9 mouse cellular contexts compared by ENCODE assay signal in genomic region chr7:30859635-30860402, GRCm38 (mm10). TPM values are rescaled to one million over a fixed set of nuclear protein-coding genes. Genes with fewer than 3 reads are reported as not detected.
DNase-seq lines count a peak whose midpoint lies in the region; ATAC-seq and TF ChIP-seq lines count a peak whose summit lies in the region.
"Had no signal": no experiment of that assay in that cellular context is flagged by ENCODE, and none has a peak within 500 bp of the region (broad histone marks: within the 10 kb centered on the region; RNA-seq: fewer than 3 reads in every experiment).

No protein-coding gene starts in this region.

- no peaks in the 10 kb centered on the region for H3K4me1 ChIP-seq in lung, embryonic 14.5 days (ENCODE audit: insufficient read depth)
- no peaks in the 10 kb centered on the region for H3K4me1 ChIP-seq in olfactory bulb, adult 2 months (ENCODE audit: control insufficient read depth, insufficient read depth, low read length)

- no peaks in the 10 kb centered on the region for H3K36me3 ChIP-seq in lung, embryonic 14.5 days (ENCODE audit: insufficient read depth)

- TF ChIP-seq POLR2A in olfactory bulb, adult 2 months (IDR thresholded peaks at IDR 0.05; ENCODE audit: insufficient read depth, low read depth, low read length) = no peak

- ATAC-seq in CD4-positive, CD25-positive, alpha-beta regulatory T cell, adult 4 months = peak; percentile 39
- peak; percentile 52; the same call in 1 of the 2 replicates for ATAC-seq in lung, embryonic 14.5 days (ENCODE audit: insufficient read depth)

- intact Hi-C loops in heart, postnatal 14 days (cut with DNase I) = loop anchor here (2.0 to 10.0 kb wide), 3 partner anchors 125 to 271 kb away; partner anchors contain the start of gene Kmt2b

- peak; percentile 86 for TF ChIP-seq CTCF in lung, embryonic 14.5 days (IDR thresholded peaks at IDR 0.05; ENCODE audit: low read depth)
- TF ChIP-seq CTCF in olfactory bulb, adult 2 months (IDR thresholded peaks at IDR 0.05; ENCODE audit: insufficient read depth, low read depth, low read length) = peak; percentile 15; the same call in 1 of the 2 replicates

- H3K4me2 ChIP-seq in lung, embryonic 14.5 days = peak overlapping the region; percentile 51

- no peak overlapping the region for H3K27ac ChIP-seq in lung, embryonic 14.5 days (ENCODE audit: low read depth)
- no peak overlapping the region for H3K27ac ChIP-seq in olfactory bulb, adult 2 months (ENCODE audit: insufficient read depth, low read depth, low read length)
- H3K27ac ChIP-seq: macrophage had no signal

- H3K9me3 ChIP-seq in lung, embryonic 14.5 days (ENCODE audit: low read depth, low read length) = no peaks in the 10 kb centered on the region

- peak; percentile 58 for DNase-seq in WW6 (ENCODE audit: low read depth, low spot score)
- peak; percentile 74 for DNase-seq in embryo, embryonic 9.5 days (ENCODE audit: extremely low spot score)
- peak; percentile 26 to 59 for DNase-seq in heart, postnatal 14 days
- DNase-seq in layer of hippocampus, adult 8-10 months (ENCODE audit: low spot score in 2 of 2) = peak; percentile 14 to 58
- peak; percentile 82 for DNase-seq in lung, embryonic 14.5 days
- peak; percentile 52 for DNase-seq in yolk sac, embryonic 10.5 days (ENCODE audit: low spot score)

- 7% methylated on average over 16 of the region's 16 CpGs for WGBS in lung, embryonic 14.5 days
- 8% methylated on average over 15 of the region's 16 CpGs for WGBS in olfactory bulb, adult 2 months

- no peak overlapping the region for H3K9ac ChIP-seq in lung, embryonic 14.5 days

- no peak overlapping the region for H3K4me3 ChIP-seq in lung, embryonic 14.5 days (ENCODE audit: low read depth, low read length)
- H3K4me3 ChIP-seq in olfactory bulb, adult 2 months (ENCODE audit: insufficient read depth, low read depth, low read length) = peak overlapping the region; percentile 13; the same call in 1 of the 2 replicates

- H3K27me3 ChIP-seq in lung, embryonic 14.5 days (ENCODE audit: insufficient read depth, low read length) = no peaks in the 10 kb centered on the region

RNA-seq across cellular contexts. Expression of gene Ffar1, which starts 1.5 kb away (rescaled TPM):
- under 1 TPM in 1 of 2 experiments, not detected in 1; 0.14 TPM for polyA plus RNA-seq in CD4-positive, CD25-positive, alpha-beta regulatory T cell, adult 4 months (2017; shearing (Covaris generic))
- not detected for total RNA-seq in heart, postnatal 14 days (2021)
- not detected for total RNA-seq in layer of hippocampus, adult 8-10 months (2022)
- polyA plus RNA-seq in lung, embryonic 14.5 days (2014; fragmentation: Nextera tagmentation; extraction: Ambion mirVana) = not detected in 2 replicates
- polyA plus RNA-seq in olfactory bulb, adult 2 months (2012; ENCODE audit: insufficient read depth, insufficient read length, low replicate concordance, missing spikeins) = not detected in 2 replicates
- polyA plus RNA-seq: macrophage had no signal

RNA-seq across cellular contexts. Expression of gene Ffar3, which starts 3.8 kb away (rescaled TPM):
- polyA plus RNA-seq in CD4-positive, CD25-positive, alpha-beta regulatory T cell, adult 4 months (2017; shearing (Covaris generic)) = not detected
- total RNA-seq in heart, postnatal 14 days (2021) = not detected
- total RNA-seq in layer of hippocampus, adult 8-10 months (2022) = not detected
- polyA plus RNA-seq in lung, embryonic 14.5 days (2014; fragmentation: Nextera tagmentation; extraction: Ambion mirVana) = not detected in 2 replicates
- not detected in 2 replicates for polyA plus RNA-seq in olfactory bulb, adult 2 months (2012; ENCODE audit: insufficient read depth, insufficient read length, low replicate concordance, missing spikeins)
- polyA plus RNA-seq: macrophage had no signal

RNA-seq across cellular contexts. Expression of gene Cd22, which starts 20.3 kb away (rescaled TPM):
- polyA plus RNA-seq in CD4-positive, CD25-positive, alpha-beta regulatory T cell, adult 4 months (2017; shearing (Covaris generic)) = 10 to 100 TPM in 1 of 2 experiments, 1 to 10 TPM in 1; 4.2 to 20.3 TPM
- under 1 TPM; 0.39 to 0.43 TPM for total RNA-seq in heart, postnatal 14 days (2021)
- total RNA-seq in layer of hippocampus, adult 8-10 months (2022) = 1 to 10 TPM in 2 of 4 experiments, not detected in 2; 1.1 to 1.6 TPM
- polyA plus RNA-seq in lung, embryonic 14.5 days (2014; fragmentation: Nextera tagmentation; extraction: Ambion mirVana) = 0.32 TPM in 1 of 2 replicates, not detected in the other
- polyA plus RNA-seq in olfactory bulb, adult 2 months (2012; ENCODE audit: insufficient read depth, insufficient read length, low replicate concordance, missing spikeins) = not detected in 2 replicates

RNA-seq across cellular contexts. Expression of gene Ffar2, which starts 36.2 kb away (rescaled TPM):
- polyA plus RNA-seq in CD4-positive, CD25-positive, alpha-beta regulatory T cell, adult 4 months (2017; shearing (Covaris generic)) = 1 to 10 TPM in 1 of 2 experiments, under 1 TPM in 1; 0.70 to 1.4 TPM
- under 1 TPM; 0.34 to 0.74 TPM for total RNA-seq in heart, postnatal 14 days (2021)
- total RNA-seq in layer of hippocampus, adult 8-10 months (2022) = under 1 TPM in 1 of 4 experiments, not detected in 3; 0.20 TPM
- 0.20 and 0.39 TPM in 2 replicates for polyA plus RNA-seq in lung, embryonic 14.5 days (2014; fragmentation: Nextera tagmentation; extraction: Ambion mirVana)
- not detected in 2 replicates for polyA plus RNA-seq in olfactory bulb, adult 2 months (2012; ENCODE audit: insufficient read depth, insufficient read length, low replicate concordance, missing spikeins)

RNA-seq across cellular contexts. Expression of gene Mag, which starts 54.9 kb away (rescaled TPM):
- polyA plus RNA-seq in CD4-positive, CD25-positive, alpha-beta regulatory T cell, adult 4 months (2017; shearing (Covaris generic)) = not detected
- under 1 TPM; 0.15 to 0.22 TPM for total RNA-seq in heart, postnatal 14 days (2021)
- total RNA-seq in layer of hippocampus, adult 8-10 months (2022) = 100 to 1,000 TPM; 151 to 226 (median 183) TPM
- 0.12 and 0.25 TPM in 2 replicates for polyA plus RNA-seq in lung, embryonic 14.5 days (2014; fragmentation: Nextera tagmentation; extraction: Ambion mirVana)
- not detected in 2 replicates for polyA plus RNA-seq in olfactory bulb, adult 2 months (2012; ENCODE audit: insufficient read depth, insufficient read length, low replicate concordance, missing spikeins)
